Mouse (Mus musculus) cortical plate, adult 2 months (tissue): ENCODE data around the gene Slc7a5. TPM values are rescaled to one million over a fixed set of nuclear protein-coding genes. Genes with fewer than 3 reads are reported as not detected.
A peak's percentile ranks its signal among the peaks of the same experiment; 100 is the strongest.

Source experiments
- H3K27ac ChIP-seq: fragments of 200-500 bp; 2 replicates; pipeline ENCODE4 v1.5.1; 2012; ENCODE audit warnings: low read length, control low read depth, inconsistent platforms; ENCODE audit not compliant: insufficient read depth
- H3K4me1 ChIP-seq: fragments of 200-500 bp; 2 replicates; pipeline ENCODE4 v1.6.1; 2011; ENCODE audit warnings: low read length; ENCODE audit not compliant: control insufficient read depth, insufficient read depth
- H3K4me3 ChIP-seq: fragments of 200-500 bp; 2 replicates; pipeline ENCODE4 v1.5.1; 2011; ENCODE audit warnings: mild to moderate bottlenecking, low read length, control low read depth; ENCODE audit not compliant: insufficient read depth
- CTCF ChIP-seq: fragments of 200-500 bp; IDR thresholded peaks from 2 replicates; pipeline ENCODE4 v1.5.1; 2011; ENCODE audit warnings: mild to moderate bottlenecking, control low read depth, low read length; ENCODE audit not compliant: insufficient read depth; ENCODE audit errors: extremely low read depth
- POLR2A ChIP-seq: fragments of 200-500 bp; IDR thresholded peaks from 2 replicates; pipeline ENCODE4 v1.6.1; 2011; ENCODE audit warnings: mild to moderate bottlenecking, low read length, control low read depth; ENCODE audit not compliant: insufficient read depth; ENCODE audit errors: extremely low read depth
- polyA plus RNA-seq: library from polyadenylated mRNA; depleted of rRNA; stranded (reverse); fragments of >200 nt; gene quantifications from 2 replicates; pipeline ENCODE4 v1.2.3, GENCODE M21; 2012; rRNA removed

Slc7a5 gene
- 74.1 and 75.6 TPM in 2 replicates for polyA plus RNA-seq

GRCm38 (mm10) chr8:121907587-121908248 is at the start of gene Slc7a5:
TSS of gene Slc7a5 (minus strand) at chr8:121907694.
- peak within 1 kb of the TSS; percentile 38; the same call in 1 of the 2 replicates for H3K27ac ChIP-seq

GRCm38 (mm10) chr8:121955825-121956500 is 48.5 kb upstream of the Slc7a5 start:
- H3K27ac ChIP-seq: no peak overlapping the region
- H3K4me1 ChIP-seq: peaks cover 5% of the 10 kb centered on the region
- TF ChIP-seq CTCF: no peak
- no peak for TF ChIP-seq POLR2A
- no peak overlapping the region for H3K4me3 ChIP-seq

More at GRCm38 (mm10) chr8:121907587-121908248, at the start of gene Slc7a5:
- peaks cover 7% of the 10 kb centered on the region; the same call in 1 of the 2 replicates for H3K4me1 ChIP-seq
- H3K4me3 ChIP-seq: peak within 1 kb of the TSS; percentile 62
- TF ChIP-seq POLR2A (peak; percentile 97), CTCF (no peak)

GRCm38 (mm10) chr8:121954981-121955555 is 47.6 kb upstream of the Slc7a5 start:
- TF ChIP-seq CTCF: no peak
- TF ChIP-seq POLR2A: no peak
- H3K4me3 ChIP-seq: no peak overlapping the region
- no peak overlapping the region for H3K27ac ChIP-seq
- peaks cover 5% of the 10 kb centered on the region for H3K4me1 ChIP-seq

- peaks cover 5% of the 10 kb centered on the region for H3K4me1 ChIP-seq
These were observed 46.5 kb upstream of the Slc7a5 start for GRCm38 (mm10) chr8:121953821-121954545.

GRCm38 (mm10) chr8:121952800-121953199 is 45.3 kb upstream of the Slc7a5 start:
- Histone ChIP-seq H3K4me3 (no peak overlapping the region), H3K4me1 (peaks cover 3% of the 10 kb centered on the region), H3K27ac (no peak overlapping the region)
- TF ChIP-seq POLR2A: no peak
- TF ChIP-seq CTCF: no peak

More at GRCm38 (mm10) chr8:121953821-121954545, 46.5 kb upstream of the Slc7a5 start:
- no peak overlapping the region for H3K27ac ChIP-seq
- no peak for TF ChIP-seq CTCF
- TF ChIP-seq POLR2A: no peak
- H3K4me3 ChIP-seq: no peak overlapping the region

GRCm38 (mm10) chr8:121952122-121952521 is 44.6 kb upstream of the Slc7a5 start:
- H3K4me1 ChIP-seq: peaks cover 3% of the 10 kb centered on the region
- no peak overlapping the region for H3K4me3 ChIP-seq
- H3K27ac ChIP-seq: no peak overlapping the region
- no peak for TF ChIP-seq POLR2A
- no peak for TF ChIP-seq CTCF

- Histone ChIP-seq H3K27ac (no peak overlapping the region), H3K4me3 (peak overlapping the region; percentile 36; the same call in 1 of the 2 replicates), H3K4me1 (peaks cover 3% of the 10 kb centered on the region)
- no peak for TF ChIP-seq CTCF
- no peak for TF ChIP-seq POLR2A
These were observed 44.1 kb upstream of the Slc7a5 start for GRCm38 (mm10) chr8:121951656-121952009.

GRCm38 (mm10) chr8:121950749-121951655 is 43.5 kb upstream of the Slc7a5 start:
- Histone ChIP-seq H3K4me3 (peak overlapping the region; percentile 36), H3K27ac (peak overlapping the region; percentile 32; the same call in 1 of the 2 replicates), H3K4me1 (peaks cover 3% of the 10 kb centered on the region)
- TF ChIP-seq POLR2A (no peak), CTCF (no peak)
